Mouse (Mus musculus): ENCODE measurements around the gene Serpinh1.
A peak's percentile ranks its signal among the peaks of the same experiment; 100 is the strongest.

Gene Serpinh1

DNA sequence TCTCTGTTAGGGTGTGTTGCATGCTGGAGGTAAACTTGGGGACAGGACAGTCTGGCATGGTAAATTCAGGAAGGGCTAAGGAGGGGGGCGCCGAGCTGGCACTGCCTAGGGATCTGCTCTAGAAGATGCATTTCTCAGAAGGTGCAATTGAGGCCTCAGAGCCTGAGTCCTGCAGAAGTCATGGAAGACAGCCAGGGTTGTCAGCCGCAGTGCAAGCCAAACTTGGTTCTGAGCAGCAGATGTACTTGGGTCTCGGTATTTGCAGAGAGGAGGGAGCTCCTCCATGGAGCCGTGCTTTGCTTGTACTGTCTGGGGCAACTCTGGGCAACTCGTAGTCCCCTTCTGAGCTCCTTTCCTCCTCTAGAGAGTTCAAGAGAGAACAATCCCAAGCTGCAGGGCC is 26.9 kb downstream of the Serpinh1 start:
- DNase-seq (ENCODE audit: low read depth, low spot score) = no peak

DNA sequence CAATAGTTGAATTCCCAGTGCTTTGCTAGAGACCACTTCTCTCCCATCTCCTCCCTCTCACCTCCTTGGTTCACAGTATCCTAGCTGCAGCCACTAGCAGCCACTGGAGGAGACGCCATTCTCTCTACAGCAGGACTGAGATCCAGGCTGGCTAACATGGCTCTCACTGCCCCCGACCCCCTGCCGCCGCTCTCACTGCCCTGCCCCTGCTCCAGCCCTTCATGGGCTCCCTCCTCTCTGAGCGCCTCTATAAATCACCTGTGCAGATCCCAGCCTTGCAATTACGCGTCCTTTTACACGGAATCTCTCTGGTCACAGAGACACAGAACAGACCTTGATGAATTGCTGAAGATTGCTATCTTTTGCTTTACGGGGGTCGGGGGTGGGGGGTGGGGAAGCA is 28.2 kb downstream of the Serpinh1 start:
- DNase-seq (ENCODE audit: low read depth, low spot score) = no peak

DNA sequence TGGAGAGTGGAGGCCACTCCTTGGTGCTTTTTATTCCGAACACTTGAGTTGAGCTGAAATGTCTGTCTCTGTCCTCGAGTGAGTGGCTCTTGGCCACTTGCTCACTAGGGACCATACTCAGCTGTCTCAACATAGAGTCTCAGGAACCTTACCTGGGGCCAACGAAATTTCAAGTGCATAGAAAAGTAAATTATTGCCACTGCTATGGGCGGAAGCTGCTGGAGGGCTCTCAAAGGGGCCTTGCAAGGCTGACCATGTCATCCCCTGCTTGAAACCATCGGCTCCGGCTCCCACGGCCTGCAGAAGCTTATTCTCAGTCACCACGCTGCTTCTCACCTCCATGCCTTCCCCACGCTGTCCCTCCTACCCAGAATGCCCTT is 29.7 kb downstream of the Serpinh1 start:
- DNase-seq (ENCODE audit: low read depth, low spot score) = no peak

DNA sequence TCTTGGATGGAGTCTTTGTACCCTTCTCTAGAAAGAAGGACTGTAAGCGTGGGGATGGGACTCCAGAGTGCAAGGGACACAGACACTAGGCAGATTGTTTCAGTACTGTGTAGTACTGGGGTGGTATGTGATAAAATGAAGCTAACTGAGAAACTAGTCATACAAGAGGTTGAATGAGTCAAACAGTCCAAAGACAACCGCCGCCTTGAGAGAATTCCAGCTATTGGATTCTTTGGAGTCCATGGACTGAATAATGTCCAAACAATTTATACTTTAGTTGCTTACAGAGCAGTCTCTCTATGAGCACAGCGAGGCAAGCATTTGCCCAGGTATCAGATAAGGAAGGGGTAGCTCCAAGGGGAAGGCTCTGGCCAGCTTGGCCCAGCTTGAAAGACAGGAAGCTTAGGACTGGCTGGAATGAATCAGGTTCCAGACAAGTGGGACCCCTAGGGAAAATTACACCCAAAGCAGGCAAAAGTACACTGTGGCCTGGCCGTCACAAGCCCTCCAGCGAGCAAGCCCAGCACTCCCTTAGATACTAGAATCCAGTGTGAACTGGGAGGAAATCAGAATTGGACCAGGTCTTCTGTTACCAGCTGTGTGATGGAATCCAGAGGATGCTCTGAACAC is 30.2 kb downstream of the Serpinh1 start:
- DNase-seq (ENCODE audit: low read depth, low spot score) = no peak

DNA sequence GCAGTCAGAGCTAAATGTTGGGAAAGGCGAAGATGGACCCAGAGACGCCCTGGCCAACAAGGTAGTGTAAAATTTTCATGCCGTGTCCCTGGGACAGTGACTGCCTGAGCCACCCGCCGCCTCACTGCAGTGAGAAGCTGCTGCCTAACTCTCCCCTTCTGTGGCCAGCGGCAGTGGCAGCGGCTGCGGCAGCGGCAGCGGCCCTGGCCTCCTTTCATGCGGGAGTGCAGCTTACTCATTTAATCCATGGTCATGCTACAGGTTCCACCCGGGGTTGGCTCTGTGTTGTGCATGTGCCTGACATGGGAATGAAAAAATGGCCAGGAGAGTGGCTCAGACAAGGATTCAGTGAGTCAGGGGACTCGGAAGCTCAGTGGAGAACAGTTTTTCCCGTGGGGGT is 32.5 kb downstream of the Serpinh1 start:
- DNase-seq (ENCODE audit: low read depth, low spot score) = no peak

DNA sequence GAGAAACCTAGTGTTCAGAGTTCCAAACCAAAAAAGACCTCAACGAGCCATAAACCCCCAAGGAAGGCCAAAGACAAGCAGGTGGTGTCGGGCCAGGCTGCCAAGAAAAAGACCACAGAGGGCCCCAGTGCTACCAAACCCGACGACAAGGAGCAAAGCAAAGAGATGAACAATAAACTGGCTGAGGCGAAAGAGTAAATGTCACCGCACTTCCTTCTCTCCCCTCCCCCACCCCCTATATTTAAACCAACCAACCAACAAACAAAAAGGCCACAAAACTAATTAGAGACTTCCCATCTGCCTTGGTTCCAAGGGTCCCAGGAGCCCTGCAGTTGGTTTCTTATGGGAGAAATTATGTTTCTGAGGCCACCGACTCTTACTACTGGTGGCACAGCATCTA is 35.6 kb downstream of the Serpinh1 start:
- DNase-seq (ENCODE audit: low read depth, low spot score) = no peak

DNA sequence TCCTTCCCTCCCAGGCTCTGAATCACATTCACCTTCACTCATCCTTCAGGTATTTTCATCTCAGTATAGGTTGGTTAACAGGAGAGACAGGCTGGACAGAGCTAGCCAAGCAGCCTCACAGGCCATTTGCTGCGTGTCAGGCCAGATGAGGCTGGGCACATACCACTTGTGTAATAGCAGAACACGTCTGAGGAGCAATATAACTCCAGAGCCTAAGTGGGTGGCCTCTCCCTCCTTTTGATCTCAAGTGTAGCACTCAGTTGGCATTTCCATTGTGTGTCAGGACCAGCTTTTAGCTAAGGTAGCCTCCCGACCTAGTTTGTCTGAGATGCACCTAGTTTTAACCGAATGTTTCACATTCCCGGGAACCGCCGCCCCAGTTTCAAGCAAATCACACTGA is 36.8 kb downstream of the Serpinh1 start:
- DNase-seq (ENCODE audit: low read depth, low spot score) = no peak

DNA sequence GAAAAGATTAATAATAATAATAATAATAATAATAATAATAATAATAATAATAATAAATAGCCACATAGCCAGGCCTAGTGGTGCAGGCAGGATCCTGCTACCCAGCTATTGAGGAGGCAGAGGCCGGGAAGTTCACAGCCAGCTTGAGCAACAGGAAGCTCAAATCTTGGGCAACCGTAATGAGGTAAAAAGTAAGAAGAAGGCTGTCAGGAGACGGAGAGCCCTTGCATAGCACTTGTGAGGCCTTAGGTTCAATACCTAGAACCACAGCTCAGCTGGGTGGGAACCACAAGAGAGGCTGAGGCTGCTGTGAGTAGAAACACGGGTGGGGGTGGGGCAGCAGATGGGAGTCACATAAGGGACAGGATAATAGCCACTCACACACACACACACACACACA is 38.5 kb downstream of the Serpinh1 start:
- no peak for DNase-seq (ENCODE audit: low read depth, low spot score)

DNA sequence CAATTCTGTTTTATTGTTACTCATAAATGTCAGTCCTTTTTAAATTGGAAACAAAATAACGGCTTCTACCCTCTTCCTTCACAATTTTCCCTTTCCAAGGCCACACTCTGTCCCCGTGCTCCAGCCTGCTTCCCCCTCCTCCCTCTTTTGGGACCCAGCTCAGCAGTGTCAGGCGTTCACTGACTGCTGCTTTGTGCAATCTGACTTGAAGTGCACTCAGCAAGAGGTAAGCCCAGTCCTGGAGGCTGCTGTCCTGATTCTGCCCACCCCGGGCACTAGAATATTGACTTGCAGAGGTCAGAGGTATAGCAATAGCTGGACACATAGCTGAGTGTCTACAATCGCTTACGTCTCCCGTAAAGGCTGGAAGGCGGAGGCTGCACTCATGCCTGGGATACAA is 39.8 kb downstream of the Serpinh1 start:
- no peak for DNase-seq (ENCODE audit: low read depth, low spot score)

DNA sequence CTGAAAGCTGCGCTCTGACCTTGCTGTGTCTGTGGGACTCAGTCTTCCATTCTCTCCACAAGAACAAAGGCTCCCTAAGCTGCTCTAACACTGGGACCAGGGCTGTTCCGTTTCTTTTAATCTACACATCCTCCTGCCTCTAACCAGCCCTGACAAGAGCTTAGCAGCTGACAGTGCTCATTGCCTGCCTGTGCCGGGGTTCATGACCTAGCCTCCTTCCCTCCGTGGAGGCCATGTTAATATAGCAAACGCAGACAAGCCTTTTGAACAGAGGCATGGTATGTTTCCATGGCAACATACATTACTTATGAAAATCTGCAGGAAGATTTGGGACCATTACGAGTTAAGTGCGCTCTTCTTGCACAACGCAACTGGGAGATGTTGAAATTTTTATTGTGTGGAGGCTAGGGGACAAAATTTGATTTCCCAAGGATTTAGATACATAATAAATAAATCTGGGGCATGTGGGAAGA is 40.3 kb downstream of the Serpinh1 start:
- DNase-seq (ENCODE audit: low read depth, low spot score) = no peak

DNA sequence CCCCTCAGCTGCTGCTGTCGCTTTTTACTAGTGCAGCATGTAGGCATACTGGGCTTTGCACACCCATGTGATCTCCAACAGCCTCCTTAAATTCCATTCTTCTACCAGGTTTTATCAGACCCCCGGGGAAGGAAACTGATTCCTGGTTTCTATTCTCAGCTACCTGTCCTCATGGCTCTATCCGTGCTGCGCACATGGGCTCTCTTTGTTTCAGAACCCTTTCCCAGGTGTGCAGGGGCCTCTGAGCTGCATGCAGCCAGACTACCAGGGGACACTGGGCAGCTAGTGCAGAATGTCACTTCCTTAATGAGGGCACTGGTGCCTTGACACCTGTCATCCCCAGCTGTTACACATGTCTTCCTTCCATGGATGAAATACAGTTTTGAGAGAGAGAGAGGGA is 41.0 kb downstream of the Serpinh1 start:
- DNase-seq (ENCODE audit: low read depth, low spot score) = no peak

DNA sequence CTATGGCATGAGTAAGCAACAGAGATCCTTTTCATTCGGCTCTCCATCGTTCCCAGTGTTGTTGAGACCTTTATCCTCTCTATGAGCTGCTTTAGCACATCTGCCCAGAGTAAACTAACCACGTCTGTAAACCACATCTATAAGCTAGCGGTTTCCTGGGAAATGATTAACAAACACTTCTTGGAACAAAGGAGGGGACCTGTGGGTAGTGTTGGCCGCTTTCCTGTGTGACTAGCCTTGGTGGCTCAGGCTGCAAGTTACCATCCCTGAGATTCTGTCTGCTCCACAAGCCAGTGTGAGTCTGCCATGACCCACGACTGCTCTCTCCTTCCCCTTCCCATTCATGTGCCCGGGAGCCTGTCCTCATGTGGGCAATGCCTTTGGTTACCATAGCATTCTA is 41.6 kb downstream of the Serpinh1 start:
- DNase-seq (ENCODE audit: low read depth, low spot score) = no peak

DNA sequence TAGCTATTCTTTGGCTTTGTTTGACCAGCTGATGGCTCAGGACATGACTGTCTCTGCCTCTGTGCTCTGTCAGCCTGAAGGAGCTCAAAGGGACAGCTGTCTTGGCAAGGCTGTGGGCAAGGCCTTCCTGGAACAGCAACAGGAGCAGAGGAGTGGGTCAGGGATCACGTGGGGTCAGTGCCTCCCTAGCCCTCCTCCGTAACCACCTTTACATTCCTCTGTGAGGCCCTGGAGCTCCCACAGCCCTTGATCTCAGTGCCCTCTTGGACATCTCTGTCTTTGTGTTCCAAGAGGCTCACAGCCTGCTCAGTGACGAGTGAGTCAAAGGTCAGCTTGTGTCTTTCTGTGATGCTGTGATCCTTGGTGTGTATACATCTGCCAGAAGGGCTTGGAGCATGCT is 46.4 kb downstream of the Serpinh1 start:
- DNase-seq (ENCODE audit: low read depth, low spot score) = no peak

DNA sequence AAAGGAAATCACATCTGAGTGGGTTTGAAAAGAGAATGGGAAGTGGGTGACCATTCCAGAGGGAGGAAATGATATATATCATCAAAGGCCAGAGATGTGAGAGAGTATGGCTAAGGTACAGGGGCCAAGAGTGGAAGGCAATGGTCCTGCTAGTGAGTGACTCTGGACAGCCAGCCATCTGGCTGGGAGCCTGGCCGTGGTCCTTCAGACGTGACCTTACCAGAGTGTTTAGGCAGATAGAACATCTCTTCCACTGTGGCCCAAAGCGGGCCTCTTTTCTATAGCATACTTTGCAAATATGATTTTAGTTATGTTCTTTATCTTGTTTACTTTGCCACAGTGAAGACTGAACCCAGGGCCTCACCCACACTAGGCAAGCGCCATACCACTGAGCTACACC is 47.4 kb downstream of the Serpinh1 start:
- DNase-seq (ENCODE audit: low read depth, low spot score) = no peak

DNA sequence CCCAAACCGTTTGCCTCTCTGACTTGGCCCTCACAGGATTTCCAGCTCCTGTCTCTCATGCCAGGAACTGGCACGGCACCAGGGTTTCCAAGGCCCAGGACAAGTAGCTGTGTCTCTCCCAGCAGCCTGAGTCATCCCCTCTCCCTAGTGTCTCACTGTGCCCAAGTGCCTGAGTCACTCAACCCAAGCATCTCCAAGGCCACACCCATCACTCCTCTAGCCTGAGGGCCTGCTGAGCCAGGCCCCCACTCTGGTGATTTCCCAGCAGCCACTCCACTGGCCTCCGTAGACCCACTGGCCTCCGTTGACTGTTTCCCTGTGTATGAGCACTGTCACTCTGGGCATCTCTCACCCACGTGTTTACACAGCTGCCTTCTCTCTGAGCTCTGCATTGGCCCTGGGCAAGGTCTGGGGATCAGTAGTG is 48.1 kb downstream of the Serpinh1 start:
- peak; percentile 33 for DNase-seq (ENCODE audit: low read depth, low spot score)

DNA sequence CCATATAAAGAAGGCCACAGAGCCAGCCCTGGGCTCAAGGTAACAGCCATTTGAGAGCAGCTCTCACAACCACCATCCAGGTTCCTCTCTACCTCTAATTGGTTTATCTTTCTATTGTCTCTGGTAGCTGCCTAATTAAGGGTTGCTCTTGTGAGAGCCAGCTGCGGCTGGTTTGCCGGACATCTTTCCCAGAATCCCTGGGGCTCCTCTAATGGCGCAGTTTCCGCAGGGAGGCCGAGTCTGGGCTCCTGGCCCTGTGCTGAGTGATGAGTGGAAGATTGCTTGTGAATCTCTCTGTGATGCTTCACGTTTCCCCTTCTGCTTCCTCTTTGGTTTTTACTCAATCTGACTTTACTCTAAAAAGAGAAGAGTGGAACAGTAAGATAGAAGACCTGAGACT is 49.0 kb downstream of the Serpinh1 start:
- peak; percentile 29 for DNase-seq (ENCODE audit: low read depth, low spot score)

DNA sequence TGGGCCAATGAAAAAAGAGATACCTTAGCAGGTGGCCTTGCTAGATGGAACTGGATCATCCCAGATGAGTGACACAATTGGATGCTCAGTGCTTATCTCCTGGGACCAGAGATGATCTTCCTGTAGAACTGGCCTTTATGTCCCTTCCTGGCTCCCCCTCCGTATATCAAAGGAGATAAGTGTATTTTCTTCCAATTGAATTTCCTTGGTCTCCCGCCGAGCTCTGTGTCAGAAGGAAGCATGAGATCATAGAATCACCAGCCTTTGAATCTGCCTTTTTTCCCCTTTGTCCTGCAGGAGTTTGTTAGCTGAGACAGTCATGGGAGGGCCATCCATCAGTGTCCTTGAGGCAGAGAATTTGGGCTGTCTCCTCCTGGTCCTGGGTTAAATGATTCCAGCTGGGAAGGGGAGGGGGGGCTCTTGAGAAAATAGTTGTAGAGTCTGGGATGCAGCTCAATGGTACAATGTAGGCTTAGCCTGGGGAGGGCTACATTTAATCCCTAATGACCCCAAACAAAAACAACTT is 52.3 kb downstream of the Serpinh1 start:
- DNase-seq (ENCODE audit: low read depth, low spot score) = no peak
